Mouse (Mus musculus): ENCODE measurements at regions not wholly inside any gene's neighbourhood (a gene's known extent, or its start where the extent isn't known, plus 50 kb on each side); places are given as distances from the start of the nearest gene placed in this dataset.

DNA sequence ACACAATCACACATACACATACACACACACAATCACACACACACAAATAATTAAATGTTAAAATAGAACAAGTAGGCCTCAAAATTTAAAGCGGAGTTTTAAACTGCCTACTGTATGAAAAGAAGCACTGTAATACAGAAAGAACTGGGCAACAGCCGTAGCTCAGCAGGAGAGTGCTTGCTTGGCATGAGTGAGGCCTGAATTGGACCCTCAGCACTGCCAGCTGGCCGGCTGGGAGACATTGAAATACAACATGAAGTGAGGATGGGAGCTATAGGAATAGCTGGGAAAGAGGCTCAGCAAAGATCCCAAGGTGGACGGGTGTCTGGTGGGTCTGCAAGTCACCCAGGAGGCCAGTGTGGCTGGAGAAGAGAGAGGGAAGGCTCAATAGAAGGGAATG is 136.8 kb downstream of the Zfp281 start:
- TF ChIP-seq CTCF (IDR thresholded peaks at IDR 0.05) (no peak), EP300 (IDR thresholded peaks at IDR 0.05) (no peak)

Measured in lung, postnatal 0 days (tissue).